ENCODE assay signal across 12 mouse cellular contexts in genomic region chr10:59310691-59311457, GRCm38 (mm10). TPM values are rescaled to one million over a fixed set of nuclear protein-coding genes. Genes with fewer than 3 reads are reported as not detected.
A peak's percentile ranks its signal among the peaks of the same experiment; 100 is the strongest.
DNase-seq lines count a peak whose midpoint lies in the region; ATAC-seq lines count a peak whose summit lies in the region.
"Had no signal": no experiment of that assay in that cellular context is flagged by ENCODE, and none has a peak within 500 bp of the region (broad histone marks: within the 10 kb centered on the region; RNA-seq: fewer than 3 reads in every experiment).

No protein-coding gene starts in this region.

- 50% methylated on average over 6 of the region's 6 CpGs for WGBS in heart, embryonic 12.5 days
- 56% methylated on average over 6 of the region's 6 CpGs for WGBS in kidney, embryonic 14.5 days

- DNase-seq in gastrocnemius, postnatal 10 days: peak; percentile 38
- no peak for DNase-seq in gastrocnemius, adult 8-10 months (ENCODE audit: low spot score in 2 of 2)
- peak; percentile 73 for DNase-seq in lung, postnatal 36 days
- no peak for DNase-seq in cerebellum, postnatal 4 days (ENCODE audit: low spot score in 2 of 2)
- DNase-seq in yolk sac, embryonic 10.5 days (ENCODE audit: low spot score): no peak
- DNase-seq in ovary, postnatal 36 days (ENCODE audit: low spot score): no peak
- DNase-seq: cerebellum, adult 9-10 months; thymus, adult 2 months had no signal

- H3K9ac ChIP-seq in heart, embryonic 12.5 days: no peak overlapping the region
- H3K9ac ChIP-seq in kidney, embryonic 14.5 days (ENCODE audit: low read depth, low read length): no peak overlapping the region
- H3K9ac ChIP-seq: midbrain, embryonic 13.5 days had no signal

- H3K36me3 ChIP-seq in heart, embryonic 12.5 days: no peaks in the 10 kb centered on the region
- no peaks in the 10 kb centered on the region for H3K36me3 ChIP-seq in kidney, embryonic 14.5 days (ENCODE audit: control insufficient read depth, insufficient read depth, low read length)
- H3K36me3 ChIP-seq: midbrain, embryonic 13.5 days had no signal

- ATAC-seq in heart, embryonic 12.5 days (ENCODE audit: insufficient number of reproducible peaks, low FRiP score): no peak
- ATAC-seq in kidney, embryonic 14.5 days (ENCODE audit: low FRiP score, low TSS enrichment): peak; percentile 77; the same call in 1 of the 2 replicates
- ATAC-seq: hindbrain, postnatal 0 days; midbrain, embryonic 13.5 days had no signal

- no peak overlapping the region for H3K4me3 ChIP-seq in heart, embryonic 12.5 days
- H3K4me3 ChIP-seq in kidney, embryonic 14.5 days (ENCODE audit: low read length): no peak overlapping the region
- H3K4me3 ChIP-seq: midbrain, embryonic 13.5 days had no signal

- H3K4me1 ChIP-seq in heart, embryonic 12.5 days (replicated peaks): peaks cover 15% of the 10 kb centered on the region
- peaks cover 13% of the 10 kb centered on the region for H3K4me1 ChIP-seq in kidney, embryonic 14.5 days (ENCODE audit: control insufficient read depth, insufficient read depth, low read length)
- H3K4me1 ChIP-seq: midbrain, embryonic 13.5 days had no signal

- no peaks in the 10 kb centered on the region for H3K27me3 ChIP-seq in heart, embryonic 12.5 days (replicated peaks)
- no peaks in the 10 kb centered on the region for H3K27me3 ChIP-seq in kidney, embryonic 14.5 days (ENCODE audit: control insufficient read depth, insufficient read depth, low read length)
- H3K27me3 ChIP-seq: midbrain, embryonic 13.5 days had no signal

- 0 out of 2 replicates have a peak, but pooled peaks cover 4% of the 10 kb centered on the region for H3K9me3 ChIP-seq in heart, embryonic 12.5 days (replicated peaks)
- H3K9me3 ChIP-seq in kidney, embryonic 14.5 days (ENCODE audit: control insufficient read depth, low read length): no peaks in the 10 kb centered on the region
- H3K9me3 ChIP-seq: midbrain, embryonic 13.5 days had no signal

- no peak overlapping the region for H3K4me2 ChIP-seq in heart, embryonic 12.5 days
- H3K4me2 ChIP-seq in kidney, embryonic 14.5 days (replicated peaks; ENCODE audit: low read depth, low read length): no peak overlapping the region
- H3K4me2 ChIP-seq: midbrain, embryonic 13.5 days had no signal

- 0 out of 2 replicates have a peak overlapping the region, but pooled peaks have one; percentile 30 for H3K27ac ChIP-seq in heart, embryonic 12.5 days (ENCODE audit: poor library complexity, severe bottlenecking)
- H3K27ac ChIP-seq in kidney, embryonic 14.5 days (ENCODE audit: low read depth, low read length): peak overlapping the region; percentile 6; the same call in 1 of the 2 replicates
- H3K27ac ChIP-seq: hindbrain, postnatal 0 days; midbrain, embryonic 13.5 days had no signal

RNA-seq across cellular contexts. Expression of gene P4ha1, which starts 12.2 kb away (rescaled TPM):
- 10 to 100 TPM; 34.4 to 37.9 TPM for total RNA-seq in gastrocnemius, postnatal 10 days (2021)
- 10 to 100 TPM; 30.9 to 40.8 (median 32.1) TPM for total RNA-seq in gastrocnemius, adult 8-10 months (2022)
- 58.9 and 59.3 TPM in 2 replicates for polyA plus RNA-seq in heart, embryonic 12.5 days (2016; fragmentation: Nextera tagmentation; extraction: Ambion mirVana)
- 31.7 and 43.7 TPM in 2 replicates for polyA plus RNA-seq in kidney, embryonic 14.5 days (2014; fragmentation: Nextera tagmentation; extraction: Ambion mirVana)

Comparison
In these comparisons a context has a peak if more than half of its experiments do, and no peak if none do; other contexts are left out.
1. DNase-seq: peak in gastrocnemius, postnatal 10 days (single experiment) and lung, postnatal 36 days (single experiment); none in gastrocnemius, adult 8-10 months (0 of 2), cerebellum, postnatal 4 days (0 of 2), yolk sac, embryonic 10.5 days (single experiment) and ovary, postnatal 36 days (single experiment).